Mouse (Mus musculus) B cell, adult 2 months (primary cell): ENCODE data around the gene Cmss1.

Experiments
- DNase-seq, 2 experiments: peaks; one replicate each; pipeline ENCODE4 v3.0.0; 2022

Gene Cmss1

GRCm38 (mm10) chr16:57375248-57375837 is 231.3 kb downstream of the Cmss1 start:
- no peak for DNase-seq

DNA sequence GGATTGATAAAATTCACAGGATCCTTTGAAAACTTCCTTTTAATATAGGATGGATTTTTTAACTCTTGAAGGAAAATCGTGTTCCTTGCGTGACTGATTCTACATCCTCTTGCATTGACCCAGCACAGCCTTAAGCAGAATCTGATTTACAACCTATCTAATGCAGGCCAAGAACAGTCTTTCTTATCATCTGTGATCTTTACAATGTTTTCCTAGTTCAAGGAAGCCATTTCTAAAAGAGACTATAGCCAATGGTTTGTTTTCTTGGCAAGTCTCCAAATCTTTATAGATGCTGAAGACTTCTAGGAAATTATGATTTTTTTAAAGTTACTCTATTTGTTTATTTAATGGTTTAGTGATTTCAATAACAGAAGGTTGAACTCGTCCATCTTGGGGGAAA is 234.5 kb downstream of the Cmss1 start:
- DNase-seq, result no peak

DNA sequence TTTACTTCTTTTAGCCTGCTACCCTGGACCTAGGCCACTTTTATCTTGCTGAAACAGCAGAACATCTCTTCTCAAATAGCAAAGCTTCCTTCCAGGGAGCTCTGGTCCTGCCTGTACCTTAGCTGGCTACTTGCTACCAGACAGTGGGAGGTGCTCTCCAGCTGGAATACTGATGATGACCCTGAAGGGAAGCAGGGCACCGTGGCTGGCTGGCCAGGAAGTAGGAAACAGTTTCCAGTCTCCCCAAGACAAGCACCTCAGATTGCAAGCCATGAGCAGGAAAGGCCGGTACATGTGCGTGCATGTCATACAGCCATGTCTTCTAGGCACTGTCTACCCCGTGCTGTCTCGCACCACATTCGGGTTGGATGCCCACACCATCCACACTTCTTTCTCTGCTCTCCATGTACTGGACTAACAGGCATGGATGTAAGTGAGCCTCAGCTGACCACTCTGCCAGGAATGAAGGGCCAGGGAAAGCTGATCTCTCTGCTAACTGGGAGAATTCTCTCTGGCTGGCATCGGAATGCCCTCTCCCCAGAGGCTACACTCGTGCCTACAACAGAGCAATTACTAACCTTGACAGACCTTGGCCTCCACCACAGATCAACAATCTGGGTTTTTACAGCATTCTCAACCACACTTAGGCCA is 236.7 kb downstream of the Cmss1 start:
- DNase-seq, result no peak

GRCm38 (mm10) chr16:57366941-57367694 is 239.5 kb downstream of the Cmss1 start:
- no peak for DNase-seq

- DNase-seq, result no peak
Observed at GRCm38 (mm10) chr16:57366141-57366540, 240.5 kb downstream of the Cmss1 start.

- DNase-seq, result no peak
Observed at GRCm38 (mm10) chr16:57364498-57364897, 242.2 kb downstream of the Cmss1 start.

- DNase-seq, result peak; percentile 27 to 31
Observed at GRCm38 (mm10) chr16:57362679-57363401, 243.8 kb downstream of the Cmss1 start.

GRCm38 (mm10) chr16:57360785-57361184 is 245.9 kb downstream of the Cmss1 start:
- DNase-seq, result no peak

DNA sequence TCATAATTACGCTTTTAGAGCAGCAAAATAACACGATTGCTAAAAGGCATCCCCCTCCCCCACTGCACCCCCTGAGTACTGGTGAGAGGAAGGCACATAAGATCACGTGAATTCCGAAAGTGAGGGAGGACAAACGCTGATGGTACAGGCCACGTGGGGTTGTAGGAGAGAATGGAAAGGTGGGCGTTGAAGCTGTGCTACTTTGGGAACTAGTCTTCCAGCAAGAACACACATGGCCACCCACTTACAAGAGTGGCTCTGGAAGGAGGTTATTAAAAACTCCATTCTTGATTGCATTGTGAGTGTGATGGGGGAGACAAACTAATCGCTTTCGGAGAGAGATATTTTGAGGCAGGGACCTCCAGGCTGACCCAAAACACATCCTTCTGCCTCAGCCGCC is 247.4 kb downstream of the Cmss1 start:
- DNase-seq, result no peak

DNA sequence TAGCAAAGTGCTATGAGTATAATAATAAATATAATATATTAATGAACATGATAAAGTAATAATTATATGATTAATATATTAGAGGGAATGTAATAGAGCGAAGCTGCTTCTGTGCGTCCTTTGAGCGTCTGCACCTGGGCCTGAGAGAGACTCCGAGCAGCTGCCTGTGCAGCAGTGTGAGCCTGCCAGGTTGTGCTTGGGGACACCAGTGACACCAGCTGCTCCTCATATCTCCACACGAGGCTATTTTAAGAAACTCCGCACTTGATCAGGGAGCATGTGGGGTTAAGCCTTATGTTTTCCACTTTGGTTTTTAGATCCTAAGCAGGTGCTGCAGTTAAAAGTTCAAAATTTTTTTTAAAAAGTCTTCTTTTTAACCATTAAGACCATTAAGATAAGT is 249.7 kb downstream of the Cmss1 start:
- no peak for DNase-seq

GRCm38 (mm10) chr16:57356454-57356853 is 250.2 kb downstream of the Cmss1 start:
- no peak for DNase-seq

- DNase-seq, result no peak
Observed at GRCm38 (mm10) chr16:57353932-57354331, 252.7 kb downstream of the Cmss1 start.

DNA sequence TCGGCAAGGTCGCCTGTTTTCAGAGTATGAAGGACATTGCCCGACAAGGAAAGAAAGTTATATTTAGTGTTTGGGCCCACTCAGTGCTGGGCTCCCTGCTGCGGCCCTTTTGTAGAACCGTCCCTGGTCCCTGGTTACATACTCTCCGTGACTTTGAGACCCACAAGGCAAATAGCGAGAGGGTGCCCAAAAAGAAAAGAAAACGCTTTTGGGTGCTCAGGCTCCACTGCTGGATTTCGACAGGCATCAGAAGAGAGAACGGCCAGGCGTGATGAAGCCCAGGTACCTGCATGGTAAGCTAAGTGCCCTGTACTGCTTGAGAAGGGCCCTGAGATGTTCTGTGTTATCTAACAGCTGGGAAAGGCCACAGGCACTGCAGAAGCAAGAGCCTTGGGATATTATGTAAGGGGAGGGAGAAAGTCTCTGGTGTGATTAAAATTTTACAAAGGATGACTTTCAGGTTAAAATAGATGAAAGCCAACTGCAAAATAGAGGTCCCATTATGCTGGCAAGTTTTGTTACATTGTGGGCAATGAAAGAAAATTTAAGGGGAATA is 253.4 kb downstream of the Cmss1 start:
- no peak for DNase-seq

DNA sequence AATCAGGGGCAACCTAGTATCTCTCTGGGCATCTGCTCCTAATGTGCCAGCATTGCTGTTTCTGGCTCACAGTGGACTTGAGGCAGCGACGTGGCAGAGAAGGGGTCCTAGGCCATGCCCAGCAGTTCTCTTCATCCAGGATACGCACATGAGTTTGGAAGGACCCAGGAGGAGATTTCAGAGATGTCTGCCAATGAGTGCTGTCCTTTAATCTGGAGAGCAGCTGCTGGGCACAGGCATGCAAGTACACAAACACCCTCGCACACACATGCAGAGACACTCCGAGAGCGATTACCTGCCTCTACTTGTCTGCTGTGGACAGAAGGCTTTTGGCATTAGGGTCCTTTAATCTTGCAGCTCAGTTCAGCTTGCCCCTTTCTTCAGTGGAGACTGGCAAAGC is 253.9 kb downstream of the Cmss1 start, which contains the start of gene Filip1l:
Gene Filip1l, plus strand, starts transcription at position 343 of the 400 bp plus-strand sequence.
- no peak for DNase-seq

- no peak for DNase-seq
Observed at GRCm38 (mm10) chr16:57349689-57350088, 257.0 kb downstream of the Cmss1 start.

- no peak for DNase-seq
Observed at GRCm38 (mm10) chr16:57349039-57349438, 257.6 kb downstream of the Cmss1 start.

DNA sequence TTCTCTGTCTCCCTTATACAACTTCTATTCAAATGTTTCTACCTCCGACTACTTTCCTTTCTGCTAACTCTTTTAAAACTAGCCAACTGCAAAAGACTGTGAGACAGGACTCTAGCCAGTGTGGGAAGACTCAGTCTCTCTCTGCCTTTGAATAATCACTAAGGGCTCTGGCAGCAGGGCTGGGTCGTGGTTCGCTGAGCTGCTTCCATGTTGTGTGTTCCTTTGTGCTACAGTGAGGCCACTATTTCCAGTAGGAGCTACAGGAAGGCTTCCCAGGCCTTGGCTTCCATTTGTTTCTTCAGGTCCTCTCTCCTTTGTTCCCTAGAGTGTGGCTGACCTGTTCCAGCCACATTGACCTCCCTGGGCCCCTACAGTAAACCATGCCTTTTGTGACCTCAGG is 260.4 kb downstream of the Cmss1 start:
- no peak for DNase-seq

GRCm38 (mm10) chr16:57340613-57340898 is 266.1 kb downstream of the Cmss1 start:
- DNase-seq, result no peak

- no peak for DNase-seq
Observed at GRCm38 (mm10) chr16:57339765-57340612, 266.7 kb downstream of the Cmss1 start.

DNA sequence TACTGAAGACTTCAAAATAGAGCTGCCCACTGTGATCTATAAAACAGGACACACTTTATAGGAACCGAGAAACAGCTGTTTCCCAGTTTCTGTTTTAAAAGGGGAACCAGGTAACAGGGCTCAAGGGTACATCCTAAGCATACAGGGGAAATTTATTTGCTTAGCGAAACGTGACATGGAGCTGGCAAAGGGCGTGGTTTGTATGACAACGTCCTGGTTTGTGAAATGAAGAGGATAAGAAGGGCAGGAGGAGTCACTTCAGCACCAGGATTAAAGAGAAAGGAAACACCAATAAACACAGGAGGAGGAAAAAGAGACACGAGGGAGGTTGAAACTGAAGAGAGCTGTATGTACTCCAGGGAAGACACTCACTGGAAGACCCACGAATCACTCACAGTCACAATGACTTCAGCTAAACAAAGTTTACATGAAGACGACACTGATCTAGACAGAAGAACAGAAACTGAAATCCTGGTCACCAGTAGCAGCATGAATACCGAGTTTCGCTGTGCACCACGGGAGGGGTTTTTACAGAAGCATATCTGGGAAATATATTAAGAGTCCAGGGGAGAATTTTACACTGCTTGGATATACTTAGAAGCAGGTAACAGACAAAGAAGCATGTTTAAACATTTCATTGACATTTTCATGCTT is 269.8 kb downstream of the Cmss1 start:
- DNase-seq, result peak; percentile 69 to 71

DNA sequence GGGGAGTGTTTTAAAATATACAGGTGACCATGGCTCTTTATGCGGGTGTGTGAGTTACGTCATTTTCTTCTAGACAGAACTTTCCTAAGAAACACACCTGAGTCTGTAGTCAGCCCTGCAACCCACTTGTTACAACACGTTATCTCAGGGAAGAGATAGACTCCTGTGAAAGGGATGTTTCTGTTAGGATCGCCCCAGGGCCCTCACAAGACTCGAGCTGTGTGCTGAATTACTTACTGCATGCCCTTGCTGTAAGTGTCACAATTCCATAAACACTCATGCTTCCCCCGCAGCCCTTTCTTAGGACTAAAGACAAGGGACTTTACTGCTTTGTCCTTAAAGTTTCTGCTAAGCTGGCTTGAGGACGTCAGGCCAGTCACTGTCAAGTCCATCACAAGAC is 274.4 kb downstream of the Cmss1 start:
- DNase-seq, result no peak

DNA sequence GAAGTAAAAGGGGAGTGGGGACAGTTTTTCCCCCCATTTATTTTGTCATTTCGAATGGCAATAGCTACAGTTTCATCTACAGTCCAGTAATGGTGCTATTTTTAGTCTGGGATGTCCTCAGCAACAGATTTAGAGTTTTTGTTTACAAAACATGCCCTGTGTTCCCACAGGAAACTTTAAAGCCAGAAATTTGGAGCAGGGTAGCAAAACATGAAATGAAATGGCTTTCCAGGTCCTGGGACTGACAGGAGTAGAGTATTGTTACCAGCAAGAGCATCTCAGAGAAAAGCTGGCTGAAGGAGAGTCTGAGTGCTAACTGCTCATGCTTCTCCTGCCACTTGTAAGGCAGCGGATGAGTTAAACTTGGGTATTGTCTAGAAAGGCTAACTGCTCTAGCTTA is 276.6 kb downstream of the Cmss1 start:
- DNase-seq, result no peak
